Mouse (Mus musculus) heart, embryonic 12.5 days (tissue): ENCODE results near the gene Gm20498. TPM values are rescaled to one million over a fixed set of nuclear protein-coding genes. Genes with fewer than 3 reads are reported as not detected.
A peak's percentile ranks its signal among the peaks of the same experiment; 100 is the strongest.

Experiments
- ATAC-seq: fragments of 200-750 bp; cut with Nextera tagmentation; 2 replicates; pipeline ENCODE4 v1.8.0; 2017; ENCODE audit warnings: moderate TSS enrichment, moderate library complexity; ENCODE audit not compliant: insufficient number of reproducible peaks, low FRiP score
- H3K27ac ChIP-seq: fragments of 300-500 bp; sonication (generic); 2 replicates; pipeline ENCODE4 v1.5.1; 2016; ENCODE audit warnings: mild to moderate bottlenecking, moderate library complexity; ENCODE audit not compliant: poor library complexity, severe bottlenecking
- H3K27me3 ChIP-seq: fragments of 300-500 bp; sonication (generic); replicated peaks from 2 replicates; pipeline ENCODE4 v1.6.1; 2016; ENCODE audit warnings: mild to moderate bottlenecking, moderate library complexity
- H3K36me3 ChIP-seq: fragments of 300-500 bp; sonication (generic); 2 replicates; pipeline ENCODE4 v1.6.1; 2016; ENCODE audit warnings: mild to moderate bottlenecking, moderate library complexity
- H3K4me1 ChIP-seq: fragments of 300-500 bp; sonication (generic); replicated peaks from 2 replicates; pipeline ENCODE4 v1.6.1; 2016; ENCODE audit warnings: mild to moderate bottlenecking
- H3K4me2 ChIP-seq: fragments of 300-500 bp; sonication (generic); 2 replicates; pipeline ENCODE4 v1.6.1; 2016; ENCODE audit warnings: mild to moderate bottlenecking, moderate library complexity
- H3K4me3 ChIP-seq: fragments of 300-500 bp; sonication (generic); 2 replicates; pipeline ENCODE4 v1.5.1; 2016; ENCODE audit warnings: mild to moderate bottlenecking
- H3K9ac ChIP-seq: fragments of 300-500 bp; sonication (generic); 2 replicates; pipeline ENCODE4 v1.6.1; 2016; ENCODE audit warnings: mild to moderate bottlenecking, moderate library complexity
- H3K9me3 ChIP-seq: fragments of 300-500 bp; sonication (generic); replicated peaks from 2 replicates; pipeline ENCODE4 v1.6.1; 2016; ENCODE audit warnings: mild to moderate bottlenecking, moderate library complexity
- WGBS: fragments of 180-500 bp; shearing (Covaris S2); methylation state at CpG from one replicate; pipeline ENCODE4 v1.1.7; 2016; 5-methylcytosine and 5-hydroxymethylcytosine counted together
- polyA plus RNA-seq: library from polyadenylated mRNA; unstranded; fragments of >200 nt; fragmentation: Nextera tagmentation; extraction: Ambion mirVana; gene quantifications from 2 replicates; pipeline ENCODE4 v1.2.1, GENCODE M21; 2016

Gene Gm20498
- polyA plus RNA-seq, 1 experiment from 2014 or later, result 34.7 TPM

GRCm38 (mm10) chr12:81332875-81333421 is 199.8 kb downstream of the Gm20498 start, which contains the start of gene Slc8a3:
Gene Slc8a3, minus strand, starts transcription at chr12:81333180.
- Histone ChIP-seq H3K9me3 (no peaks in the 10 kb centered on the region), H3K4me3 (peak within 1 kb of the TSS; percentile 54), H3K27ac (no peak within 1 kb of the TSS), H3K4me2 (peak within 1 kb of the TSS; percentile 90), H3K4me1 (0 out of 2 replicates have a peak, but pooled peaks cover 14% of the 10 kb centered on the region), H3K27me3 (peaks cover 47% of the 10 kb centered on the region), H3K36me3 (no peaks in the 10 kb centered on the region), H3K9ac (peak within 1 kb of the TSS; percentile 66)
- ATAC-seq, result peak; percentile 65
- under 1% methylated on average over 43 of the region's 47 CpGs for WGBS

GRCm38 (mm10) chr12:81331937-81332874 is 200.5 kb downstream of the Gm20498 start:
- peak; percentile 42; the same call in 1 of the 2 replicates for ATAC-seq
- 0 out of 2 replicates have a peak, but pooled peaks cover 14% of the 10 kb centered on the region for H3K4me1 ChIP-seq
- H3K9me3 ChIP-seq, result no peaks in the 10 kb centered on the region
- peaks cover 53% of the 10 kb centered on the region for H3K27me3 ChIP-seq
- no peak overlapping the region for H3K27ac ChIP-seq
- WGBS, result 4% methylated on average over 54 of the region's 54 CpGs
- peak overlapping the region; percentile 66 for H3K9ac ChIP-seq
- no peaks in the 10 kb centered on the region for H3K36me3 ChIP-seq
- H3K4me3 ChIP-seq, result peak overlapping the region; percentile 54
- H3K4me2 ChIP-seq, result peak overlapping the region; percentile 90

GRCm38 (mm10) chr12:81331046-81331638 is 201.6 kb downstream of the Gm20498 start:
- Histone ChIP-seq H3K9me3 (no peaks in the 10 kb centered on the region), H3K9ac (no peak overlapping the region), H3K27me3 (peaks cover 54% of the 10 kb centered on the region), H3K27ac (no peak overlapping the region), H3K4me1 (0 out of 2 replicates have a peak, but pooled peaks cover 14% of the 10 kb centered on the region), H3K36me3 (no peaks in the 10 kb centered on the region), H3K4me3 (no peak overlapping the region), H3K4me2 (0 out of 2 replicates have a peak overlapping the region, but pooled peaks have one; percentile 90)
- no peak for ATAC-seq
- whole genome bisulfite sequencing, result 49% methylated on average over 5 of the region's 5 CpGs

- WGBS, result 74% methylated on average over 3 of the region's 3 CpGs
- H3K9ac ChIP-seq, result no peak overlapping the region
- peaks cover 18% of the 10 kb centered on the region for H3K27me3 ChIP-seq
- no peak overlapping the region for H3K4me3 ChIP-seq
- no peak overlapping the region for H3K4me2 ChIP-seq
- no peaks in the 10 kb centered on the region for H3K36me3 ChIP-seq
- peaks cover 12% of the 10 kb centered on the region for H3K4me1 ChIP-seq
- H3K9me3 ChIP-seq, result no peaks in the 10 kb centered on the region
- ATAC-seq, result no peak
- no peak overlapping the region for H3K27ac ChIP-seq
Measured at GRCm38 (mm10) chr12:81324991-81325390, 207.7 kb downstream of the Gm20498 start.

- 83% methylated on average over 3 of the region's 3 CpGs for WGBS
- Histone ChIP-seq H3K36me3 (no peaks in the 10 kb centered on the region), H3K9ac (no peak overlapping the region), H3K4me3 (no peak overlapping the region), H3K9me3 (no peaks in the 10 kb centered on the region), H3K4me1 (peaks cover 13% of the 10 kb centered on the region), H3K27ac (no peak overlapping the region), H3K4me2 (no peak overlapping the region), H3K27me3 (peaks cover 11% of the 10 kb centered on the region; the same call in 1 of the 2 replicates)
- ATAC-seq, result no peak
Measured at GRCm38 (mm10) chr12:81324116-81324515, 208.6 kb downstream of the Gm20498 start.

GRCm38 (mm10) chr12:81321021-81321420 is 211.7 kb downstream of the Gm20498 start:
- Histone ChIP-seq H3K9me3 (no peaks in the 10 kb centered on the region), H3K27me3 (no peaks in the 10 kb centered on the region), H3K4me1 (peaks cover 13% of the 10 kb centered on the region), H3K36me3 (no peaks in the 10 kb centered on the region), H3K4me2 (no peak overlapping the region), H3K4me3 (no peak overlapping the region), H3K27ac (peak overlapping the region; percentile 1; the same call in 1 of the 2 replicates), H3K9ac (no peak overlapping the region)
- ATAC-seq, result peak; percentile 64
- WGBS, result 42% methylated on average over 1 of the region's 1 CpGs

- H3K4me2 ChIP-seq, result no peak overlapping the region
- WGBS, result 31% methylated on average over 2 of the region's 2 CpGs
- H3K36me3 ChIP-seq, result no peaks in the 10 kb centered on the region
- H3K4me1 ChIP-seq, result peaks cover 13% of the 10 kb centered on the region
- H3K4me3 ChIP-seq, result no peak overlapping the region
- ATAC-seq, result no peak
- no peak overlapping the region for H3K27ac ChIP-seq
- H3K9me3 ChIP-seq, result no peaks in the 10 kb centered on the region
- H3K9ac ChIP-seq, result no peak overlapping the region
- H3K27me3 ChIP-seq, result no peaks in the 10 kb centered on the region
Measured at GRCm38 (mm10) chr12:81317811-81318210, 214.9 kb downstream of the Gm20498 start.

- ATAC-seq, result no peak
- H3K4me3 ChIP-seq, result no peak overlapping the region
- H3K4me2 ChIP-seq, result no peak overlapping the region
- 84% methylated on average over 5 of the region's 5 CpGs for WGBS
- no peak overlapping the region for H3K27ac ChIP-seq
- H3K9ac ChIP-seq, result no peak overlapping the region
- no peaks in the 10 kb centered on the region for H3K27me3 ChIP-seq
- peaks cover 9% of the 10 kb centered on the region for H3K4me1 ChIP-seq
- H3K36me3 ChIP-seq, result no peaks in the 10 kb centered on the region
- H3K9me3 ChIP-seq, result no peaks in the 10 kb centered on the region
Measured at GRCm38 (mm10) chr12:81315953-81316352, 216.8 kb downstream of the Gm20498 start.

Other genes starting within 250 kb of the Gm20498 start
- 0.43 and 0.49 TPM in 2 replicates for gene Slc8a3, start 199.7 kb downstream of the Gm20498 start, polyA plus RNA-seq
- gene Gm4787, start 153.4 kb downstream of the Gm20498 start, polyA plus RNA-seq, result 0.14 and 0.18 TPM in 2 replicates
- 0.39 and 0.59 TPM in 2 replicates for gene Adam4, start 111.0 kb downstream of the Gm20498 start, polyA plus RNA-seq
- gene Cox16, start 47.8 kb downstream of the Gm20498 start, polyA plus RNA-seq, result 96.9 and 103 TPM in 2 replicates
- gene Synj2bp, start within 50 bp of the Gm20498 start, polyA plus RNA-seq, result 29.2 and 34.6 TPM in 2 replicates
- 0.09 and 0.21 TPM in 2 replicates for gene Adam21, start 35.6 kb upstream of the Gm20498 start, polyA plus RNA-seq
- 61.7 and 65.8 TPM in 2 replicates for gene Med6, start 62.1 kb upstream of the Gm20498 start, polyA plus RNA-seq
- gene Ttc9, start 98.3 kb upstream of the Gm20498 start, polyA plus RNA-seq, result 3.8 and 4.0 TPM in 2 replicates
- 0.53 and 0.61 TPM in 2 replicates for gene Map3k9, start 248.3 kb upstream of the Gm20498 start, polyA plus RNA-seq